ENCODE assay signal across 8 mouse cellular contexts in genomic region chr13:49215128-49215503, GRCm38 (mm10). TPM values are rescaled to one million over a fixed set of nuclear protein-coding genes. Genes with fewer than 3 reads are reported as not detected.
DNase-seq lines count a peak whose midpoint lies in the region; ATAC-seq lines count a peak whose summit lies in the region.

No protein-coding gene starts in this region.

- H3K4me2 ChIP-seq in neural tube, embryonic 11.5 days (ENCODE audit: low read depth) = peak overlapping the region; percentile 94
- H3K4me2 ChIP-seq in limb, embryonic 13.5 days (replicated peaks) = peak overlapping the region; percentile 81
- H3K4me2 ChIP-seq in stomach, embryonic 14.5 days (replicated peaks; ENCODE audit: low read depth, low read length) = peak overlapping the region; percentile 74

- H3K4me3 ChIP-seq in neural tube, embryonic 11.5 days (ENCODE audit: low read depth, low read length) = peak overlapping the region; percentile 70
- H3K4me3 ChIP-seq in limb, embryonic 13.5 days = peak overlapping the region; percentile 82
- H3K4me3 ChIP-seq in stomach, embryonic 14.5 days (ENCODE audit: low read depth, low read length) = peak overlapping the region; percentile 85

- H3K27me3 ChIP-seq in neural tube, embryonic 11.5 days (ENCODE audit: control insufficient read depth, insufficient read depth, low read length) = peaks cover 8% of the 10 kb centered on the region; the same call in 1 of the 2 replicates
- no peaks in the 10 kb centered on the region for H3K27me3 ChIP-seq in limb, embryonic 13.5 days
- H3K27me3 ChIP-seq in stomach, embryonic 14.5 days (ENCODE audit: control insufficient read depth, insufficient read depth, low read length) = no peaks in the 10 kb centered on the region

- 14% methylated on average over 5 of the region's 5 CpGs for WGBS in neural tube, embryonic 11.5 days
- 9% methylated on average over 5 of the region's 5 CpGs for WGBS in limb, embryonic 13.5 days
- WGBS in stomach, embryonic 14.5 days = 13% methylated on average over 5 of the region's 5 CpGs

- intact Hi-C loops in left cerebral cortex, postnatal 14 days (cut with DNase I) = no loop called here

- H3K9me3 ChIP-seq in neural tube, embryonic 11.5 days (ENCODE audit: control insufficient read depth, low read length) = no peaks in the 10 kb centered on the region
- H3K9me3 ChIP-seq in limb, embryonic 13.5 days = no peaks in the 10 kb centered on the region
- H3K9me3 ChIP-seq in stomach, embryonic 14.5 days (ENCODE audit: control insufficient read depth, low read depth, low read length) = no peaks in the 10 kb centered on the region

- ATAC-seq in neural tube, embryonic 11.5 days (ENCODE audit: insufficient read depth, low FRiP score, low TSS enrichment) = no peak
- no peak for ATAC-seq in limb, embryonic 13.5 days (ENCODE audit: low FRiP score, low read depth)
- no peak for ATAC-seq in stomach, embryonic 14.5 days (ENCODE audit: insufficient number of reproducible peaks, insufficient read depth, low FRiP score, low read depth)

- H3K9ac ChIP-seq in neural tube, embryonic 11.5 days (ENCODE audit: low read length) = peak overlapping the region; percentile 71
- H3K9ac ChIP-seq in limb, embryonic 13.5 days = peak overlapping the region; percentile 86
- peak overlapping the region; percentile 60 for H3K9ac ChIP-seq in stomach, embryonic 14.5 days (replicated peaks; ENCODE audit: low read depth, low read length)

- H3K36me3 ChIP-seq in neural tube, embryonic 11.5 days (ENCODE audit: control insufficient read depth, insufficient read depth, low read length) = no peaks in the 10 kb centered on the region
- no peaks in the 10 kb centered on the region for H3K36me3 ChIP-seq in limb, embryonic 13.5 days
- no peaks in the 10 kb centered on the region for H3K36me3 ChIP-seq in stomach, embryonic 14.5 days (ENCODE audit: control insufficient read depth, insufficient read depth, low read length)

- H3K4me1 ChIP-seq in neural tube, embryonic 11.5 days (ENCODE audit: control insufficient read depth, insufficient read depth, low read length) = peaks cover 2% of the 10 kb centered on the region; the same call in 1 of the 2 replicates
- H3K4me1 ChIP-seq in limb, embryonic 13.5 days = peaks cover 37% of the 10 kb centered on the region
- H3K4me1 ChIP-seq in stomach, embryonic 14.5 days (ENCODE audit: control insufficient read depth, insufficient read depth, low read length) = peaks cover 20% of the 10 kb centered on the region; the same call in 1 of the 2 replicates

- DNase-seq in cerebellum, postnatal 10 days = peak; percentile 37 to 50
- DNase-seq in cerebellum, postnatal 36 days = no peak
- DNase-seq in neural tube, embryonic 11.5 days (ENCODE audit: low spot score) = no peak
- no peak for DNase-seq in neural tube, embryonic 10.5 days (ENCODE audit: extremely low spot score, low spot score)
- no peak for DNase-seq in frontal cortex, postnatal 36 days (ENCODE audit: low spot score in 2 of 2)
- no peak for DNase-seq in left cerebral cortex, postnatal 14 days (ENCODE audit: low spot score in 2 of 2)

- no peak overlapping the region for H3K27ac ChIP-seq in neural tube, embryonic 11.5 days (ENCODE audit: low read depth, low read length)
- H3K27ac ChIP-seq in limb, embryonic 13.5 days = peak overlapping the region; percentile 66; the same call in 1 of the 2 replicates
- H3K27ac ChIP-seq in stomach, embryonic 14.5 days (ENCODE audit: low read length) = peak overlapping the region; percentile 63; the same call in 1 of the 2 replicates

RNA-seq across cellular contexts. Expression of gene Card19, which starts 0.7 kb away (rescaled TPM):
- 19.7 and 22.9 TPM in 2 replicates for polyA plus RNA-seq in neural tube, embryonic 11.5 days (2014; fragmentation: Nextera tagmentation; extraction: Ambion mirVana)
- polyA plus RNA-seq in limb, embryonic 13.5 days (2015; fragmentation: Nextera tagmentation; extraction: Ambion mirVana) = 58.0 and 64.7 TPM in 2 replicates
- polyA plus RNA-seq in stomach, embryonic 14.5 days (2014; fragmentation: Nextera tagmentation; extraction: Ambion mirVana) = 48.5 and 57.0 TPM in 2 replicates
- 10 to 100 TPM in 1 of 2 experiments, 1 to 10 TPM in 1; 9.9 to 14.1 TPM for total RNA-seq in left cerebral cortex, postnatal 14 days (2021)

RNA-seq across cellular contexts. Expression of gene Ninj1, which starts 27.8 kb away (rescaled TPM):
- polyA plus RNA-seq in neural tube, embryonic 11.5 days (2014; fragmentation: Nextera tagmentation; extraction: Ambion mirVana) = 20.4 TPM in 2 replicates
- polyA plus RNA-seq in limb, embryonic 13.5 days (2015; fragmentation: Nextera tagmentation; extraction: Ambion mirVana) = 47.1 and 50.5 TPM in 2 replicates
- polyA plus RNA-seq in stomach, embryonic 14.5 days (2014; fragmentation: Nextera tagmentation; extraction: Ambion mirVana) = 48.8 and 54.5 TPM in 2 replicates
- 10 to 100 TPM; 19.5 to 28.5 TPM for total RNA-seq in left cerebral cortex, postnatal 14 days (2021)

RNA-seq across cellular contexts. Expression of gene Susd3, which starts 33.4 kb away (rescaled TPM):
- polyA plus RNA-seq in neural tube, embryonic 11.5 days (2014; fragmentation: Nextera tagmentation; extraction: Ambion mirVana) = 1.1 and 1.2 TPM in 2 replicates
- 1.8 and 1.9 TPM in 2 replicates for polyA plus RNA-seq in limb, embryonic 13.5 days (2015; fragmentation: Nextera tagmentation; extraction: Ambion mirVana)
- 0.95 and 1.8 TPM in 2 replicates for polyA plus RNA-seq in stomach, embryonic 14.5 days (2014; fragmentation: Nextera tagmentation; extraction: Ambion mirVana)
- 1 to 10 TPM; 2.5 to 5.0 TPM for total RNA-seq in left cerebral cortex, postnatal 14 days (2021)

Comparison
In these comparisons a context has a peak if more than half of its experiments do, and no peak if none do; other contexts are left out.
1. DNase-seq: peak in cerebellum, postnatal 10 days (2 of 2); none in cerebellum, postnatal 36 days (0 of 2), neural tube, embryonic 11.5 days (single experiment), neural tube, embryonic 10.5 days (single experiment), frontal cortex, postnatal 36 days (0 of 2) and left cerebral cortex, postnatal 14 days (0 of 2).
2. Peak in every context shown above with its lines, with median percentiles within 50 percentile points of each other: H3K4me2 ChIP-seq, H3K4me3 ChIP-seq and H3K9ac ChIP-seq.